Mouse (Mus musculus) heart, postnatal 0 days (tissue): ENCODE measurements at regions not wholly inside any gene's neighbourhood (a gene's known extent, or its start where the extent isn't known, plus 50 kb on each side); places are given as distances from the start of the nearest gene placed in this dataset.

Experiments
- ATAC-seq: fragments of 200-750 bp; cut with Nextera tagmentation; 2 replicates; pipeline ENCODE4 v1.8.0; 2017; ENCODE audit warnings: low read depth, moderate number of reproducible peaks, moderate library complexity; ENCODE audit not compliant: insufficient read depth
- DNase-seq: peaks from one replicate; pipeline ENCODE4 v3.0.0-alpha.2; 2016; ENCODE audit warnings: low spot score
- H3K27ac ChIP-seq: fragments of 300-500 bp; sonication (generic); 2 replicates; pipeline ENCODE4 v1.5.1; 2014; ENCODE audit warnings: low read depth, mild to moderate bottlenecking
- H3K27me3 ChIP-seq: fragments of 300-500 bp; sonication (generic); 2 replicates; pipeline ENCODE4 v1.6.1; 2014; ENCODE audit warnings: low read length, mixed read lengths; ENCODE audit not compliant: control insufficient read depth, insufficient read depth
- H3K36me3 ChIP-seq: fragments of 300-500 bp; sonication (generic); replicated peaks from 2 replicates; pipeline ENCODE4 v1.6.1; 2014; ENCODE audit warnings: low read length, mixed read lengths; ENCODE audit not compliant: control insufficient read depth, insufficient read depth
- H3K4me1 ChIP-seq: fragments of 300-500 bp; sonication (generic); 2 replicates; pipeline ENCODE4 v1.6.1; 2014; ENCODE audit warnings: antibody characterized with exemption; ENCODE audit not compliant: control insufficient read depth, insufficient read depth
- H3K4me2 ChIP-seq: fragments of 300-500 bp; sonication (generic); 2 replicates; pipeline ENCODE4 v1.6.1; 2014; ENCODE audit warnings: low read depth, mild to moderate bottlenecking, low read length, moderate library complexity
- H3K4me3 ChIP-seq: fragments of 300-500 bp; sonication (generic); 2 replicates; pipeline ENCODE4 v1.5.1; 2014; ENCODE audit warnings: low read depth, low read length
- H3K9ac ChIP-seq: fragments of 300-500 bp; sonication (generic); replicated peaks from 2 replicates; pipeline ENCODE4 v1.6.1; 2014; ENCODE audit warnings: low read depth, low read length, mixed read lengths
- H3K9me3 ChIP-seq: fragments of 300-500 bp; sonication (generic); replicated peaks from 2 replicates; pipeline ENCODE4 v1.6.1; 2016; ENCODE audit warnings: low read length; ENCODE audit not compliant: control insufficient read depth
- CTCF ChIP-seq: IDR thresholded peaks from 2 replicates; pipeline ENCODE4 v1.5.1; 2016; ENCODE audit warnings: antibody characterized with exemption, control low read depth, low read depth
- EP300 ChIP-seq: IDR thresholded peaks from 2 replicates; pipeline ENCODE4 v1.6.1; 2016; ENCODE audit warnings: antibody characterized with exemption, low read depth
- WGBS: fragments of 180-500 bp; shearing (Covaris S2); extraction: QIAGEN DNeasy Blood & Tissue Kit; methylation state at CpG from one replicate; pipeline ENCODE4 v1.1.7; 2014; 5-methylcytosine and 5-hydroxymethylcytosine counted together

DNA sequence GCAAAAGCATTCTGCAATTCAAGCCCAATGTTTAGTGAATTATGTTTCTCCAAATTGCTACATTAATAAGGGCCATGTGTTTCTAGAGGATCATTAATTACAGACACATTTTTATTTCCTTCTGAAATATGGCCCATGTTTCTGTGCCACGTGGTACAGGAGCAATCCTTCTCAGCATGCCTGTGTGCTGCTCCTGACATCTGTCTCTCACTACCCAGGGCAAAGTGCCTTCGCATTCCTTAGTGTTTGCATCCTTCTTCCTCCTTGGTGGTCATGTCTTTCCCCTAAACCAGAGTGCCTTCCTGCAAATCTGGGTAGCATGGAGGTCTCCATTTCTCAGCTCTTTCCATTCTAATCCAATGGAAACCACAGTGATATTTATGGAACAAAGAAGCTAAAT is 832.7 kb upstream of the Fam160b2 start:
- no peaks in the 10 kb centered on the region for H3K4me1 ChIP-seq

More for the DNA sequence above, 832.7 kb upstream of the Fam160b2 start:
- DNase-seq, result no peak
- Histone ChIP-seq H3K27ac (no peak overlapping the region), H3K27me3 (no peaks in the 10 kb centered on the region), H3K9me3 (no peaks in the 10 kb centered on the region), H3K4me3 (no peak overlapping the region), H3K36me3 (no peaks in the 10 kb centered on the region), H3K9ac (no peak overlapping the region), H3K4me2 (no peak overlapping the region)
- no peak for ATAC-seq
- TF ChIP-seq EP300, result no peak
- no peak for TF ChIP-seq CTCF
- WGBS, result 59% methylated on average over 2 of the region's 2 CpGs
